Mouse (Mus musculus): Measurements from ENCODE around the gene Klhl30.

The Klhl30 gene

GRCm38 (mm10) chr1:91350841-91351240, at the start of gene Klhl30:
Klhl30 (plus strand) TSS chr1:91351016.
- peak; percentile 41 for DNase-seq (ENCODE audit: low read depth)

- no peak for DNase-seq (ENCODE audit: low read depth)
Observed at GRCm38 (mm10) chr1:91301206-91301920, 49.5 kb upstream of the Klhl30 start.

GRCm38 (mm10) chr1:91302021-91302420, 48.8 kb upstream of the Klhl30 start:
- peak; percentile 53 for DNase-seq (ENCODE audit: low read depth)

- peak; percentile 65 for DNase-seq (ENCODE audit: low read depth)
Observed at GRCm38 (mm10) chr1:91304621-91305020, 46.2 kb upstream of the Klhl30 start.

- DNase-seq (ENCODE audit: low read depth), result no peak
Observed at GRCm38 (mm10) chr1:91309366-91310085, 41.3 kb upstream of the Klhl30 start.

GRCm38 (mm10) chr1:91312273-91312672, 38.5 kb upstream of the Klhl30 start:
- no peak for DNase-seq (ENCODE audit: low read depth)

- peak; percentile 75 for DNase-seq (ENCODE audit: low read depth)
Observed at GRCm38 (mm10) chr1:91313251-91313650, 37.6 kb upstream of the Klhl30 start.

GRCm38 (mm10) chr1:91317656-91318055, 33.2 kb upstream of the Klhl30 start:
- no peak for DNase-seq (ENCODE audit: low read depth)

- DNase-seq (ENCODE audit: low read depth), result no peak
Observed at GRCm38 (mm10) chr1:91321760-91322438, 28.9 kb upstream of the Klhl30 start, which contains the start of gene Espnl. Espnl (plus strand) TSS chr1:91322075.

GRCm38 (mm10) chr1:91324646-91325045, 26.2 kb upstream of the Klhl30 start:
- no peak for DNase-seq (ENCODE audit: low read depth)

GRCm38 (mm10) chr1:91325488-91326042, 25.3 kb upstream of the Klhl30 start:
- DNase-seq (ENCODE audit: low read depth), result no peak

GRCm38 (mm10) chr1:91332102-91332501, 18.7 kb upstream of the Klhl30 start:
- no peak for DNase-seq (ENCODE audit: low read depth)

- DNase-seq (ENCODE audit: low read depth), result no peak
Observed at GRCm38 (mm10) chr1:91333582-91333981, 17.2 kb upstream of the Klhl30 start.

- DNase-seq (ENCODE audit: low read depth), result no peak
Observed at GRCm38 (mm10) chr1:91337355-91337754, 13.5 kb upstream of the Klhl30 start.

GRCm38 (mm10) chr1:91344001-91344400, 6.8 kb upstream of the Klhl30 start:
- DNase-seq (ENCODE audit: low read depth), result no peak

- no peak for DNase-seq (ENCODE audit: low read depth)
Observed at GRCm38 (mm10) chr1:91344921-91345685, 5.7 kb upstream of the Klhl30 start.

- peak; percentile 79 for DNase-seq (ENCODE audit: low read depth)
Observed at GRCm38 (mm10) chr1:91346892-91347291, 3.9 kb upstream of the Klhl30 start.

GRCm38 (mm10) chr1:91351249-91351648, 433 bp downstream of the Klhl30 start:
- DNase-seq (ENCODE audit: low read depth), result no peak

- DNase-seq (ENCODE audit: low read depth), result peak; percentile 74
Observed at GRCm38 (mm10) chr1:91352277-91352676, 1.5 kb downstream of the Klhl30 start.

- no peak for DNase-seq (ENCODE audit: low read depth)
Observed at GRCm38 (mm10) chr1:91356105-91356504, 5.3 kb downstream of the Klhl30 start.

GRCm38 (mm10) chr1:91362113-91362512, 11.3 kb downstream of the Klhl30 start:
- peak; percentile 42 for DNase-seq (ENCODE audit: low read depth)

All from NIH3T3 (cell line).